Mouse (Mus musculus) splenic B cell, adult 2 months (primary cell): ENCODE results near the gene Angptl8.
A peak's percentile ranks its signal among the peaks of the same experiment; 100 is the strongest.
"Not testable (repeated sequence)": the region's sequence is repeated elsewhere in the genome, so short reads cannot be mapped to it uniquely, and the experiment has no call there.

Source experiments
- DNase-seq: peaks from one replicate; pipeline ENCODE4 v3.0.0-alpha.2; 2011; ENCODE audit warnings: low read depth, low spot score
- H3K27me3 ChIP-seq: 2 replicates; pipeline ENCODE4 v1.6.1; 2012; ENCODE audit warnings: mild to moderate bottlenecking, low read length, moderate library complexity, mixed read lengths; ENCODE audit not compliant: control insufficient read depth, poor library complexity, insufficient read depth, severe bottlenecking
- H3K36me3 ChIP-seq: 2 replicates; pipeline ENCODE4 v1.6.1; 2012; ENCODE audit warnings: mild to moderate bottlenecking, low read length, moderate library complexity, mixed read lengths; ENCODE audit not compliant: control insufficient read depth, poor library complexity, insufficient read depth, severe bottlenecking

Gene Angptl8

GRCm38 (mm10) chr9:21835258-21835912 is at the start of gene Angptl8:
Gene Angptl8 (plus strand): TSS chr9:21835510.
- DNase-seq = no peak
- Histone ChIP-seq H3K36me3 (no peaks in the 10 kb centered on the region), H3K27me3 (no peaks in the 10 kb centered on the region)

- not testable (repeated sequence) for DNase-seq, H3K27me3 ChIP-seq, H3K36me3 ChIP-seq
These were observed 49.0 kb upstream of the Angptl8 start for GRCm38 (mm10) chr9:21786309-21786708.

GRCm38 (mm10) chr9:21786906-21787305 is 48.4 kb upstream of the Angptl8 start:
- DNase-seq = peak; percentile 66
- H3K27me3 ChIP-seq = no peaks in the 10 kb centered on the region
- H3K36me3 ChIP-seq = no peaks in the 10 kb centered on the region

GRCm38 (mm10) chr9:21787654-21788053 is 47.7 kb upstream of the Angptl8 start:
- no peaks in the 10 kb centered on the region for H3K27me3 ChIP-seq
- DNase-seq = no peak
- no peaks in the 10 kb centered on the region for H3K36me3 ChIP-seq

GRCm38 (mm10) chr9:21788234-21788633 is 47.1 kb upstream of the Angptl8 start:
- no peaks in the 10 kb centered on the region for H3K27me3 ChIP-seq
- DNase-seq = no peak
- no peaks in the 10 kb centered on the region for H3K36me3 ChIP-seq

- Histone ChIP-seq H3K27me3 (no peaks in the 10 kb centered on the region), H3K36me3 (no peaks in the 10 kb centered on the region)
- DNase-seq = no peak
These were observed 43.4 kb upstream of the Angptl8 start for GRCm38 (mm10) chr9:21791861-21792260.

GRCm38 (mm10) chr9:21792644-21793043 is 42.7 kb upstream of the Angptl8 start:
- no peak for DNase-seq
- H3K36me3 ChIP-seq = no peaks in the 10 kb centered on the region
- H3K27me3 ChIP-seq = no peaks in the 10 kb centered on the region

GRCm38 (mm10) chr9:21793507-21793906 is 41.8 kb upstream of the Angptl8 start:
- H3K36me3 ChIP-seq, H3K27me3 ChIP-seq, DNase-seq: not testable (repeated sequence)

GRCm38 (mm10) chr9:21794344-21794834 is 40.9 kb upstream of the Angptl8 start:
- no peak for DNase-seq
- Histone ChIP-seq H3K27me3 (no peaks in the 10 kb centered on the region), H3K36me3 (no peaks in the 10 kb centered on the region)

GRCm38 (mm10) chr9:21794925-21795324 is 40.4 kb upstream of the Angptl8 start:
- no peaks in the 10 kb centered on the region for H3K27me3 ChIP-seq
- no peaks in the 10 kb centered on the region for H3K36me3 ChIP-seq
- DNase-seq = no peak

- H3K27me3 ChIP-seq = no peaks in the 10 kb centered on the region
These were observed 39.7 kb upstream of the Angptl8 start for GRCm38 (mm10) chr9:21795579-21795978.

GRCm38 (mm10) chr9:21796259-21796658 is 39.1 kb upstream of the Angptl8 start:
- DNase-seq = no peak
- H3K36me3 ChIP-seq = no peaks in the 10 kb centered on the region
- no peaks in the 10 kb centered on the region for H3K27me3 ChIP-seq

More at GRCm38 (mm10) chr9:21795579-21795978, 39.7 kb upstream of the Angptl8 start:
- H3K36me3 ChIP-seq = no peaks in the 10 kb centered on the region
- no peak for DNase-seq

- DNase-seq = no peak
- Histone ChIP-seq H3K27me3 (no peaks in the 10 kb centered on the region), H3K36me3 (no peaks in the 10 kb centered on the region)
These were observed 38.4 kb upstream of the Angptl8 start for GRCm38 (mm10) chr9:21796919-21797318.

GRCm38 (mm10) chr9:21797921-21798344 is 37.4 kb upstream of the Angptl8 start:
- peak; percentile 14 for DNase-seq
- Histone ChIP-seq H3K36me3 (no peaks in the 10 kb centered on the region), H3K27me3 (no peaks in the 10 kb centered on the region)

GRCm38 (mm10) chr9:21798345-21799009 is 36.8 kb upstream of the Angptl8 start, which contains the start of gene Kank2:
Gene Kank2 (minus strand): TSS chr9:21798744.
- DNase-seq = peak; percentile 76
- Histone ChIP-seq H3K27me3 (no peaks in the 10 kb centered on the region), H3K36me3 (no peaks in the 10 kb centered on the region)
